Mouse (Mus musculus): ENCODE measurements around the gene Psmd4. TPM values are rescaled to one million over a fixed set of nuclear protein-coding genes. Genes with fewer than 3 reads are reported as not detected.
"Not testable (repeated sequence)": the region's sequence is repeated elsewhere in the genome, so short reads cannot be mapped to it uniquely, and the experiment has no call there.

Gene Psmd4
- total and polyA plus RNA-seq, 2 experiments = 134 to 140 TPM

DNA sequence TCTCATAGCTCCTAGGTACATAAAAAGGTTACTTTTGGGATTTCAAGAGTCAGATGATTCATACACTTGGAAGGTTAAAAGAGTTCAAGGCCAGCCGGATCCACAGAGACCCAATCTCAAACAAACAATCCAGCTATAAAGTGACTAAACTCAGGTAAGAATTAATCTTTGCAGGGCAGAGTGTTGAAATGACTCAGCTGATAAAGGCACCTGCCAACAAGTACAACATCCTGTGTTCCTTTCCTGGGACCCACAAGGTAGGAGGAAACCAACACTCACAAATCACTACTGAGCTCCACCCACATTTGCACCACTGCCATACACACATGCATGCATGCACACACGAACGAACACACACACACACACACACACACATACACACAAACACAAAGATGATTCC is 13.8 kb downstream of the Psmd4 start:
- Histone ChIP-seq H3K36me3 (ENCODE audit: control insufficient read depth, insufficient read depth, low read length) (peaks cover 27% of the 10 kb centered on the region; the same call in 1 of the 2 replicates), H3K4me1 (ENCODE audit: control insufficient read depth, insufficient read depth, low read length) (peaks cover 2% of the 10 kb centered on the region), H3K27me3 (ENCODE audit: control insufficient read depth, insufficient read depth, low read length) (no peaks in the 10 kb centered on the region), H3K27ac (replicated peaks; ENCODE audit: insufficient read depth, low read depth, low read length) (no peak overlapping the region), H3K9ac (ENCODE audit: low read depth, low read length) (no peak overlapping the region), H3K4me3 (ENCODE audit: insufficient read depth, low read depth, low read length) (no peak overlapping the region), H3K79me2 (ENCODE audit: control insufficient read depth, insufficient read depth, low read length) (no peaks in the 10 kb centered on the region)
- TF ChIP-seq POLR2A (IDR thresholded peaks at IDR 0.05; ENCODE audit: extremely low read depth, insufficient read depth, low read length) (no peak), CTCF (IDR thresholded peaks at IDR 0.05; ENCODE audit: low read depth, low read length) (no peak)
- DNase-seq (ENCODE audit: extremely low read depth, low read depth, low spot score) = peak; percentile 43
- 37% methylated on average over 3 of the region's 3 CpGs for WGBS

- Histone ChIP-seq H3K9ac (ENCODE audit: low read depth, low read length) (no peak overlapping the region), H3K4me1 (ENCODE audit: control insufficient read depth, insufficient read depth, low read length) (peaks cover 2% of the 10 kb centered on the region), H3K4me3 (ENCODE audit: insufficient read depth, low read depth, low read length) (no peak overlapping the region), H3K36me3 (ENCODE audit: control insufficient read depth, insufficient read depth, low read length) (peaks cover 21% of the 10 kb centered on the region; the same call in 1 of the 2 replicates), H3K27ac (replicated peaks; ENCODE audit: insufficient read depth, low read depth, low read length) (no peak overlapping the region), H3K79me2 (ENCODE audit: control insufficient read depth, insufficient read depth, low read length) (no peaks in the 10 kb centered on the region), H3K27me3 (ENCODE audit: control insufficient read depth, insufficient read depth, low read length) (no peaks in the 10 kb centered on the region)
- DNase-seq (ENCODE audit: extremely low read depth, low read depth, low spot score) = no peak
- no peak for TF ChIP-seq CTCF (IDR thresholded peaks at IDR 0.05; ENCODE audit: low read depth, low read length)
- no peak for TF ChIP-seq POLR2A (IDR thresholded peaks at IDR 0.05; ENCODE audit: extremely low read depth, insufficient read depth, low read length)
- 63% methylated on average over 5 of the region's 5 CpGs for WGBS
Observed at GRCm38 (mm10) chr3:95027701-95028100, 14.7 kb downstream of the Psmd4 start.

GRCm38 (mm10) chr3:95027057-95027645 is 15.3 kb downstream of the Psmd4 start:
- H3K9ac ChIP-seq (ENCODE audit: low read depth, low read length) = no peak overlapping the region
- no peak overlapping the region for H3K4me3 ChIP-seq (ENCODE audit: insufficient read depth, low read depth, low read length)
- H3K27me3 ChIP-seq (ENCODE audit: control insufficient read depth, insufficient read depth, low read length) = no peaks in the 10 kb centered on the region
- no peak for DNase-seq (ENCODE audit: extremely low read depth, low read depth, low spot score)
- H3K27ac ChIP-seq (replicated peaks; ENCODE audit: insufficient read depth, low read depth, low read length) = no peak overlapping the region
- no peaks in the 10 kb centered on the region for H3K79me2 ChIP-seq (ENCODE audit: control insufficient read depth, insufficient read depth, low read length)
- WGBS = 79% methylated on average over 5 of the region's 5 CpGs
- peaks cover 2% of the 10 kb centered on the region for H3K4me1 ChIP-seq (ENCODE audit: control insufficient read depth, insufficient read depth, low read length)
- no peak for TF ChIP-seq CTCF (IDR thresholded peaks at IDR 0.05; ENCODE audit: low read depth, low read length)
- no peak for TF ChIP-seq POLR2A (IDR thresholded peaks at IDR 0.05; ENCODE audit: extremely low read depth, insufficient read depth, low read length)
- H3K36me3 ChIP-seq (ENCODE audit: control insufficient read depth, insufficient read depth, low read length) = peaks cover 17% of the 10 kb centered on the region; the same call in 1 of the 2 replicates

- H3K9ac ChIP-seq (ENCODE audit: low read depth, low read length) = no peak overlapping the region
- no peaks in the 10 kb centered on the region for H3K27me3 ChIP-seq (ENCODE audit: control insufficient read depth, insufficient read depth, low read length)
Observed at GRCm38 (mm10) chr3:95025202-95025601, 17.2 kb downstream of the Psmd4 start.

GRCm38 (mm10) chr3:95024551-95024950 is 17.9 kb downstream of the Psmd4 start:
- Histone ChIP-seq H3K4me3 (ENCODE audit: insufficient read depth, low read depth, low read length) (no peak overlapping the region), H3K79me2 (ENCODE audit: control insufficient read depth, insufficient read depth, low read length) (no peaks in the 10 kb centered on the region), H3K27me3 (ENCODE audit: control insufficient read depth, insufficient read depth, low read length) (no peaks in the 10 kb centered on the region), H3K4me1 (ENCODE audit: control insufficient read depth, insufficient read depth, low read length) (peaks cover 2% of the 10 kb centered on the region), H3K9ac (ENCODE audit: low read depth, low read length) (no peak overlapping the region), H3K27ac (replicated peaks; ENCODE audit: insufficient read depth, low read depth, low read length) (no peak overlapping the region), H3K36me3 (ENCODE audit: control insufficient read depth, insufficient read depth, low read length) (no peaks in the 10 kb centered on the region)
- 41% methylated on average over 11 of the region's 11 CpGs for WGBS
- no peak for DNase-seq (ENCODE audit: extremely low read depth, low read depth, low spot score)
- no peak for TF ChIP-seq CTCF (IDR thresholded peaks at IDR 0.05; ENCODE audit: low read depth, low read length)
- no peak for TF ChIP-seq POLR2A (IDR thresholded peaks at IDR 0.05; ENCODE audit: extremely low read depth, insufficient read depth, low read length)

More at GRCm38 (mm10) chr3:95025202-95025601, 17.2 kb downstream of the Psmd4 start:
- Histone ChIP-seq H3K79me2 (ENCODE audit: control insufficient read depth, insufficient read depth, low read length) (no peaks in the 10 kb centered on the region), H3K36me3 (ENCODE audit: control insufficient read depth, insufficient read depth, low read length) (peaks cover 2% of the 10 kb centered on the region; the same call in 1 of the 2 replicates), H3K4me3 (ENCODE audit: insufficient read depth, low read depth, low read length) (no peak overlapping the region), H3K4me1 (ENCODE audit: control insufficient read depth, insufficient read depth, low read length) (peaks cover 2% of the 10 kb centered on the region), H3K27ac (replicated peaks; ENCODE audit: insufficient read depth, low read depth, low read length) (no peak overlapping the region)
- 73% methylated on average over 5 of the region's 5 CpGs for WGBS
- no peak for DNase-seq (ENCODE audit: extremely low read depth, low read depth, low spot score)
- TF ChIP-seq CTCF (IDR thresholded peaks at IDR 0.05; ENCODE audit: low read depth, low read length) (no peak), POLR2A (IDR thresholded peaks at IDR 0.05; ENCODE audit: extremely low read depth, insufficient read depth, low read length) (no peak)

DNA sequence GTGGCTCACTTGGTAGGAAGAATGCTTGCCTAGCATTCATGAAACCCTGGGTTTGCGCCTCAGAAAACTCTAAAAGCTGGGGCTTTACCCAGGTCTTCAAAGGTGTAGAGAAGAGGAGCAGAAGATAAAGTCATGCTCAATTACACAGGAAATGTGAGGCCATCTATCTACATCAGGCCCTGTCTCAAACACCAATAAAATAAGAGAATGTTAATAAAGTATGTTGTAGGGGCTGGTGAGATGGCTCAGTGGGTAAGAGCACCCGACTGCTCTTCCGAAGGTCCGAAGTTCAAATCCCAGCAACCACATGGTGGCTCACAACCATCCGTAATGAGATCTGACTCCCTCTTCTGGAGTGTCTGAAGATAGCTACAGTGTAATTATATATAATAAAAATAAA is 21.5 kb downstream of the Psmd4 start:
- DNase-seq (ENCODE audit: extremely low read depth, low read depth, low spot score); H3K4me1 ChIP-seq (ENCODE audit: control insufficient read depth, insufficient read depth, low read length); H3K27ac ChIP-seq (replicated peaks; ENCODE audit: insufficient read depth, low read depth, low read length); H3K4me3 ChIP-seq (ENCODE audit: insufficient read depth, low read depth, low read length); H3K36me3 ChIP-seq (ENCODE audit: control insufficient read depth, insufficient read depth, low read length); H3K9ac ChIP-seq (ENCODE audit: low read depth, low read length); H3K79me2 ChIP-seq (ENCODE audit: control insufficient read depth, insufficient read depth, low read length); H3K27me3 ChIP-seq (ENCODE audit: control insufficient read depth, insufficient read depth, low read length): not testable (repeated sequence)
- 88% methylated on average over 5 of the region's 5 CpGs for WGBS

Data from liver, adult 2 months (tissue).